Mouse (Mus musculus) brain, embryonic 18.5 days (tissue): ENCODE results near the gene Tomm40l.
"Not testable (repeated sequence)": the region's sequence is repeated elsewhere in the genome, so short reads cannot be mapped to it uniquely, and the experiment has no call there.

Experiments
- DNase-seq: peaks from one replicate; pipeline ENCODE4 v3.0.0-alpha.2; 2012; ENCODE audit warnings: low read depth, low spot score

Tomm40l gene

DNA sequence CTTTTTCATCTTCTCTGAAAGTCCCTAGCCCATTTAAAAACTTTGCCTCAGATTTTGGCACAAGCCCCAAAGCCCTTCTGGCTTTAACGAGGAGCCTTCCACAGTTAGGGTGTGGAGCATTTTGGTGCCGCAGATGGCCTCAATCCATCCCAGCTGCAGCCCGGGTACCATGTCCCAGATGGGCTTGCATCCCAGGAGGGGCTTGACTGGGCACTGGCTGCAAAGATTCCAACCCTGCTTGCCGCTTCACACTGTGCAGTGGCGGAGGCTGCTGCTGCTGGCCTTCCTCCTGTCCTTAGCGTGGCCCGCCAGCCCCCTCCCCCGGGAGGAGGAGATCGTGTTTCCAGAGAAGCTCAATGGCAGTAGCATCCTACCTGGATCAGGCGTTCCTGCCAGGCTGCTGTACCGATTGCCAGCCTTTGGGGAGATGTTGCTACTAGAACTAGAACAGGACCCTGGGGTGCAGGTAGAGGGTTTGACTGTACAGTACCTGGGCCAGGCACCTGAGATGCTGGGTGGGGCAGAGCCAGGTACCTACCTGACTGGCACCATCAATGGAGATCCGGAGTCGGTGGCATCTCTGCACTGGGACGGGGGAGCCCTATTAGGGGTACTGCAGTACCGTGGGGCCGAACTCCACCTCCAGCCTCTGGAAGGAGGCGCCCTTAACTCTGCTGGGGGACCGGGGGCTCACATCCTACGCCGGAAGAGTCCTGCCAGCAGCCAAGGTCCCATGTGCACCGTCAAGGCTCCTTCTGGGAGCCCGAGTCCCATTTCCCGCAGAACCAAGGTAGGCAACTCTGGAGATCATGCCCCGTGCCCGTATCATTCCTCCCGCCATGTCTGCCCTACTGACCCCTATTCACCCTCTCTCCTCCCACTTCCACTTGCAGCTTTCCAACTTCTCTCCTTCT, 28.6 kb upstream of the Tomm40l start, which contains the start of gene Ndufs2:
Ndufs2 (minus strand) TSS at position 709 of the 914 bp plus-strand sequence.
- DNase-seq, result no peak

DNA sequence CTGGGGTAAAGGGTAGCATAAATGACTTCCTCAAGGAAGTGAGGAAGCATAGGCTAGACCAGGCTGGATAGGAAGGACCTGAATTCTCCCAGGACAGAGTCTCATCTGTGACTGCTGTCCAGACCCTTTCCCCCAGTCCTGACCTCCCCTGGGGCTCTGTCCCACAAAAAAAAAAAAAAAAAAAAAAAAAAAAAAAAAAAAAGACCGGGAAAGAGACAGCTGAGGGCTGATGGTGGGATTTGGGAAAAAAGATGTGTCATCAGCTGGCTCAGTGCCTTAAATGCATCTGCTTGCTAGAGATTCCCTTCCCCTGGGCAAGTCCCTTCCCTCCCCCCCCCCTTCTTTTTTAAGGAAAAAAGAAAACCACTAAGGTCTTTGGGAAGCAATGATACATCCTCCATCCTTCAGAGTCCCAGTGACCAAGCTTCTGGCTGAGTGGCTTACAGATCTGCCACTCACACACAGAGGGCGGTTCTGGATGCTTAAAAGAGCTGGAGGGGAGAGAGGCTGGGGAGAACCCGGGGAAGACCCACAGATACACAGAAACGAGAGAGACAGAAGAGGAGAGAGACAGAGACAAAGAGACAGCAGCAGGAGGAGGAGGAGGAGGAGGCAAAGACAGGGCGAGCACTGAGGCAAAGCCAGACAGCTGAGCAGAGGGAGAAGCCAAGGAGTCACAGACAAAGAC, 27.7 kb upstream of the Tomm40l start, which contains the start of gene Adamts4:
Adamts4 (plus strand) TSS at position 509 of the 688 bp plus-strand sequence.
- no peak for DNase-seq

DNA sequence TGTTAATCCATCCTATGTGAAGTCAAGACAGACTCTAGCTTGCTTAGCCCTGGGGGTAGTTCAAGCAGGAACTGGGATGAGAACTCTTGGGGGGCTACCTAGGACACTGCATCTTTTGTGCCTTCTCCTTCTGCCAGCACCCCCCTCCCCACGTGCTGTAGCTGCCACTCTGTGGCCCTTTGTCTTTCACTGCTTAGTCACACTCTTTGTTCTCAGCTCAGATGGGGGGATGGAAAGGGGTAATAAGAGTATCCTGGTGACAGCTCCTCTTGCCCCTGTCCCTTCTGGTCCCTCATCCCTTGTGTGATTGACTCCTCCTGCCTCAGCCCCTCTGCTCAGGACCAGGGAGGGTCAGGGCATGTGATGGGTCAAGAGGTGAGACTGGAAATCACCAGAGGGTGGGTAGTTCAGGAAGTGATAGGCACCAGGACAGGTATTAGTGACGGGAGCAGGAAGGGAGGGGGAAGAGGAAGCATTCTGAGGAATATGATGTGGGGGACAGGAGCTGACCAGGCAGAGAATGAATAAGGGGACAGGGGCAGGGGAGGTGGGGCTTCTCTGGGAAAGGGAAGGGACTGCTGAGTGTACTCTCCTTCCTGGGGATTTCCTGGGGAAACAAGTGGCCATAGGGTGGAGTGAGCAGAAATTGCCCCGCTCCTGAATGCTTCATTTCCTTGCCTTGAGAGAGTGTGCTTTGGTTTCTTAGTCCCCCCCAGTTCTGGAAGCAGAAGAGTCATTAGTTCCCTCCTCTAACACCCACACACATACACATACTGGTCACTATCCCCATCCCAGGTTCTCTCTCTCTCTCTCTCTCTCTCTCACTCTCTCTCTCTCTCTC, 26.3 kb upstream of the Tomm40l start:
- DNase-seq, result no peak

DNA sequence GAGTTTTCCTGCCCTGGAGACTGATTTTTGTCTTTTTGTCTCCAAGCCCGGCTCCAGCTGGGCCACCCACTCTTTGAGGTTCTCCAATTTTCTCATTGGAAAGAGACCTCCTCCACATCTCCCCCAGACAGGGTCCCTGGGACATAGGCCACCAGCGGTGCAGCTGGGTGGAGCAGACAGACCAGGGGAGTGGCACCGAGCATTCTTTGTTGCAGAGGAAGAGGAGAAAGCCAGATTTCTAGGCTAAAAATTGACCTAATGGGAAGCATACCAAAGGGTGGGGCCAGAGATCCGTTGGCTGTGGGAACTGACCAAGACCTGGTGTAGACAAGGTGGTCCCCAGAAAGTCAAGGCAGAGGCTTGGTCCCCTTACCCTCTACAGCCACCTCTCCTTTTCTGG, 25.6 kb upstream of the Tomm40l start:
- DNase-seq, result no peak

DNA sequence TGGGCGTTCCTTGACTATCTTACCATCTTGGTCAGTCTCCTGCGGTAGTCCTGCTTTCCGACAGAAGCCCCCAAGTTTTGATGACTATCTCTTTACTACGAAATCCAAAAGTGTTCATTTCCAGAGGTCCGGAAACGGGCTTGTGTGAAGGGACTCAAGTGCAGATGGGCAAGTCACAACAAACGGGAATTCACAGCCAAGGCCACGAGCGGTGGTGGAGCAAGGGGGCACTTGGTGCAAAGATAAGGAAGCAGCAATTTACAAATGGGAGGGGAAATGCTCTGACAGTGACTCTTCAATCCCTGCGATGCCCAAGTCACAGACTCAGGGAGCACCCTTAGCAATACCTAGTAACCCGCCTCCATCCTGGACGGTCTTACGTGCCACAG, 25.1 kb upstream of the Tomm40l start:
- DNase-seq, result no peak

DNA sequence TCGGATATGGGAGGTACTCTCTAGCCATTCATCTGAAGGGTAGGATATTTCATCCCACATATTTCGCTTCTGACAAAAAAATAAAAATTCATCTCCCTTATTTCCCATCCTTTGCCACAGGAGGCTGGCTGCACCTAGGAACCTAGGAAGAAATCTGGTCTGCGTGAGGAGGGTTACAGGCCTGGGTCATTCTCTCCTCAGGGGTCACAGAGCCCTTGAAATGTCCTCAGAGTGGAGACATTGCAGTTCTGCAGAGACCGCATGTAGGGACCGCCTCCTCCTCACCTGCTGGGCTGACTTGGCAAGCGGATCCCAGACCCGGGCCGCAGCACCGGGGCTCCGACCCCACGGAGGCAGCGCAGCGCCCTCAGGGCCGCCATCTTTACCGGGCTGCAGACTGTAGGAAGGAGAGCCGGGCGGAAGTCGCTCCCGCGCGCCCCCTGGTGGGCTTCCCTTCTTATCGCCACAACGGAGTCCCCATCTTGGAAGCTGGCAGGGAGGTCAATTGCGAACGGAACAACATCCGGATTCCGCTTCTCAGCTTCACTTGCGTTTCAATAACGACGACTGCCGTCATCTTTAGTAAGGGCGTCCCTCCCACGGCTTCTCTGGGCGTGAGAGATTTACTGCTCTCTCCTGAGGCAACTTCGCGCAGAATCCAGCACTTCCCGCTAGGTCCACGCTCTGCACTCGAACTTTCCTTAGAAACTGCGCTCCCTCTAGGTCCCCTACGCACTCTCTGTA, 24.6 kb upstream of the Tomm40l start:
- peak; percentile 97 for DNase-seq

DNA sequence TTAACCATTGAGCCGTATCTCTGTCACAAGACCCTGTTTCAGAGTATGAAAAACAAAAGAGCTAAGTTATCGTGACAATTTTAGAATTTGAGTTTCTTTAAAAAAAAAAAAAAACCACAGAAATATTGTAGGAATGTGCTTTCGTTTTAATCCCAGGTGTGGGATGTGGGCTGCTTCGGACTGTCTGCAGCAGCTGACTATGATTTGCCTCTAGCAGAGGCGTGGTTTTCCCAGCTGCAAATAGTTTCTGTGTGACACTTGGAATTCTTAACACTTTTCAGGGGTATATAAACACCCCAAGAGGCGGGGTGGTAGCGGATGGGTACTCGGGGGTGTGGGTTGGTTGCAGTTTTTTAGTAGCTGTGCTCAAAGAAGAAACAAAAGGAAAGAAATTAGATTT, 23.0 kb upstream of the Tomm40l start:
- DNase-seq, result no peak

DNA sequence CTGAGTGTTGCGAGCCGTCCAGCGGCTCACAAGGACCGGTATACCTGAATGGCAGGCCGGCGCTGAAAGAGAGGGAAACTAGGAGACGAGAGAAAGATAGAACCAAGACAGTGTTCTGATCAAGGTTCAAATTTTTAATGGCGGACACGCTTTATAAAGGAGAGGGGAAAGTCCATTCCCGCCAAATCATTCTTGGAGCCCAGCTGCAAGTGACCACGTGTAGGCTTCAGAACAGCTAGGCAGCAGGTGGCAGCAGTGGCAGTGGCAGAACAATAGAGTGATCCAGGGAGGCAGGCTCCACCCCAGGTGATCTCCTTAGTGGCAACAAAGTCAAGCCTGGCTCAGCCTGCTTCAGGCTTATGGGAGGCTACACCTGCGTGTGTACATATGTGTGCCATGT, 19.6 kb upstream of the Tomm40l start:
- DNase-seq, result not testable (repeated sequence)

DNA sequence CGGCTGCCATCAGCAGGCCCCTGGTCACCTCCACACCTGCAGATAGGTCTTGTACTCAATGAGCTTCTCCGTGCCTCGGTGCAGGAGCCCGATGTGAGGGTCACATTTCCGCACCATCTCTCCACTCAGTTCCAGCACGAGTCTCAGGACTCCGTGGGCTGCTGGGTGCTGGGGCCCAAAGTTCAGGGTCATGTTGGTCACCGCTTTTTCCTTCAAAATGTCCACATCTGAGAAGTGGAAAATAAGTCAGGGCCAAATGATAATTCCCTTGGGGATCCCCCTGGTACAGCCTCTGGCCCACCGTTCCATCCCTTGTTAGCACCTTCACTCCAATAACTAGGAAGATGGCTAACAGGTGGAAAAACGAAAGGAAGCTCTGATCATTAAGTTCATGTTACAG, 18.6 kb upstream of the Tomm40l start:
- DNase-seq, result no peak

DNA sequence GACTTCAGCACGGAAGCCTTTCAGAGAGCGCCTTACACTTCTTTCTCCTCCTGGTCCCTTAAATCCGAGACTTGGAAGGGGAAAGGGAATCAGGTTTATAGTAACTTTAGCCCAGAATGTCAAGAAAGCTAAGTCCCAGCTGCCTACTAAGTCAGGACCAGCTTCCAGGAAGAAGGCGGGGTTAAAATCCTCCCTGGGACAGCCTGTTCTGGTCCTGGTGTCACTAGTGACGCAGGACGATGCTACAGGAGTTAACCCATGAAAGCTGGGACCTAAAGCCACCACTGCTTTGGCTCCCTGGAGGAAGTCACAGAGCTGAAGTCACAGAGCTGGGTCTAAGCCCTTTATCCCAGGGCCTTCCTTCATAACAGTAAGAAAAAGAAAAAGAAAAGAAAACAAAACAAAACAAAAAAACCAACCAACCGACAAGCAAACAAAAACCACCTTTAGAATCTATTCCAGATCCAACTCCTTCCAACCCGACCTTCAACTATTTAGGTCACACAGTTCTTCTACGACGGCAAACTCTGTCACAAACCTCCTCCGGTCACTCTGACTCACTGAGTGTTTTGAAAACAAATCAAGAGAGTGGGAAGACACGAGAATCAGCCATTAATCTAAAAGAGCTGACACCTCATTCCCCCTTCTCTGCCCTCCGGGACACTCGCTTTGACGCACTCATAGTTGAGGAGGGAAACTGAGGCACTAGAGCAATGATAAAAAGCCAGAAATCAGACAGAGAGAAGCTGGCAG, 17.9 kb upstream of the Tomm40l start:
- DNase-seq, result no peak

DNA sequence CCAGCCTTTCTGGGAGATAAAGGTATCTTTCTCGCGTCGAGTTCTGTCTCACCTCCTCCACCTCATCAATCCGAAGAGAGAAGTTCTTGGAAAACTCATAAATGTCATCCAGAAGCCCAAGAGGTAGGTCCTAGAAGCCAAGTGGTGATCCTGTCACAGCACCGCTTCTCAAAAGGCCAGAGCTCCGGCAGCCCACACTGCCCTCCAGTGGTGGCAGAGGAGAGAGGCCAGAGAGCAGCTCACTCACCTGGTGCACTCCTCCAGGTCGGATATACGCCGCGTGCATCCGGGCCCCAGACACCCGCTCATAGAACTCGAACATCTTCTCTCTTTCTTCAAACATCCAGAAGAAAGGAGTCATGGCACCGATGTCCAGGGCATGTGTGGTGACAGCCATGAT, 16.1 kb upstream of the Tomm40l start:
- no peak for DNase-seq

DNA sequence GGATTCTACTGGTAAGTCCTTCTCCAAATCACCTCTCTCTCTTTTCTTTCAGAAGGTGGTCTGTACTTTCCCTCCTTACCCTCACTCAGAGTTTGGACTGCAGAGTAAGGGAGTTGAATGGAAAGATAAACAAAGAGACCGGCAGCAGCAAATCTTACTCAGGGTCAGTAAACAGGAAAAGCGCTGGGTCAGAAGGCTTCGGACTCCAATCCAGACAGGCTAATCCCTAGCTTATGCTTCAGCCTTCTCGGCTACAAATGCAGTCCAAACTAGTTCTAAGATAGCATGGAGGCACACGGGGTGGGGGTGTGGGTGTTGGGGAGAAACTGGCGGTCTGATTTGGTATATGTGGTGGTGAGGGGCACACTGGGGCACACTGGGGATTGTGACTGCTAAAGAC, 15.1 kb upstream of the Tomm40l start:
- no peak for DNase-seq

DNA sequence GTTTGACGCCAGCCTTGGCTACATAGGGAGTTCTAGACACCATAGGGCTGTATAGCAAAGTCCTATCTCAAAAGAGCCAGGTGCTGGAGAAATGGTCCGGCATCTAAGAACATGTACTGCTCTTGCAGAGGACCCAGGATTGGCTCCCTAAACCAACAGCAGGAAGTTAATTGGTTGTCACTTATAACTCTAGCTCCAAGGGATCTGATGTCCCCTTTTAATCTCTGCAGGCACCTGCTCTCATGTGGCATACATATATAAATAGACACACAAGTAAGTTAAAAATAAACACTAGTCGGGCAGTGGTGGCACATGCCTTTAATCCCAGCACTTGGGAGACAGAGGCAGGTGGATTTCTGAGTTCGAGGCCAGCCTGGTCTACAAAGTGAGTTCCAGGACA, 13.5 kb upstream of the Tomm40l start:
- DNase-seq, result no peak

DNA sequence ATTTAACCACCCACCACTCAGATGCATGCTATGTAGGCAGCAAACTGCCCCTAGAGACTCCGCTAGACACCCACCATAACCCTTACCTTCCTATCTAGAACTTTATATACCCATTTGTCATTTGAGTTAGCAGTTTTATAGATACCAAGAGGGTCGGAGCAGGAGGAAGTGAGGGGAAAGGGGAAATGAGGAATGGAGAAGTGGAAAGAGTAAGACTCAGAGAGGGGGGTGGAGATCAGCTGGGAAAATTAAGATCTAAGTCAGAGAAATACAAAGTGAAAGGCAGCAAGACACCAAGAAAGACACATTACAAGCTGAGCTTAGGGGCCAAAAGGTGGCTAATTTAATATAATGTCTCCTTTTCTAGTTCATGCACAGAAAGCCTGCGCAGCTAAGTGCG, 12.2 kb upstream of the Tomm40l start:
- no peak for DNase-seq

DNA sequence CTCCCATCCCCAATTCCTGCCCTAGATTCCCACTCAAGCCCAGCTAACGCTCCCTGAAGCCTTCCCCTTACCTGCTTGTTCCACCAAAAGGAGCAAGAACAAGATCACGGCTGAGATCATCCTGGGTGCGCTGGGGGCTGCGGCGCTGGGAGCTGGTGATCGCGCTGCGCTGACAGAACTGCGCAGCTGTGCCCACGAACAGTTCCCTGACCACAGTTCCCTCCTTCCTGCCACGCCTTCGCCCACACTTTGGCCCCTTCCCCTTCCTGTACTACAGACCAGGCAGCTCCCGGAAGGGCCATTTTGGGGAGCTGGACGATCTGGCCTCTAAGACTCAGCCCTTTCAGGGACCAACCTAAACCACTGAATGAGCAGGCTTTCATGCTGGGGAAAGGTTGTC, 11.8 kb upstream of the Tomm40l start, which contains the start of gene Fcer1g:
Fcer1g (minus strand) TSS at position 240 of the 400 bp plus-strand sequence.
- no peak for DNase-seq

DNA sequence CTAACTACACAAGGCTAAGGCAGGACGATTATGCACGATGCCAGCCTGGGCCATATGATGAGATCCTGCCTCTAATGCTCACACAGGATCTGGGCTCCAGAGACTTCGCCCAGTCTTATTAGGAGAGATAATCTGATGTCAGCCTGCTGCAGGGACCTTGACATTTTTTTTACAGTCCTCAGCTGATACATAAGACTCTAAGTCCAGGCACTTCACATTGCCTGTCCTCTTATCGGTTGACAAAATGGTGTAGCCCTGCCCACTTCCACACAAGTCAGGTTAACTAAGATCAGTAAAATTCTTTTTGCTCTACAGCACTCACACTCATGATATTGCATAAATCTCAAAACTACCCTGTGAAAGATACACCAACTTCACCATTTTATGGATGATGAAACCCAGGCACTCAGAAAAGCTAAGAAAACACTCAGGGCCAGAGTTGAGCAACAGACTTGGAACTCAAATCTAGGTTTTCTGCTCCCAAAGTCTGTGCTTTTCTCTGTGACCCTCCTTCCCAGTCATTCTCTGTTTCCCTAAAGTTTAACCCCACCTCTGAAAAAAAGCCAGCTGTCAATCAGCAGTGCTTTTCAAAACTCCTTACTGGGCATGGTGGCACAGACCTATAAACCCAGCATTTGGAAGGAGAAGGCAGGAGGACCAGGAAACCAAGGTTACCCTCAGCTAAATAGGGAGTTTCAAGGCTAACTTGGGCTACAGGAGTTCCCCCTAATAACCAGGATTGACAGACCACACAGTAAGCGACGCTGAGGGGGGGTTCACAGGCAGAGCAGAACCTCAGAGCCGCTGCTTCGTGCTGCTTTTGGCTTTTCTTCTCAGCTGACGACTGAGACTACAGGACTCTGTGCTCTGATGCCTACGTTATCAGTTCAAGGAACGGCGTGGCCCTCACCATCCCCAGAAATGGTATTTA, 10.8 kb upstream of the Tomm40l start:
- DNase-seq, result no peak

DNA sequence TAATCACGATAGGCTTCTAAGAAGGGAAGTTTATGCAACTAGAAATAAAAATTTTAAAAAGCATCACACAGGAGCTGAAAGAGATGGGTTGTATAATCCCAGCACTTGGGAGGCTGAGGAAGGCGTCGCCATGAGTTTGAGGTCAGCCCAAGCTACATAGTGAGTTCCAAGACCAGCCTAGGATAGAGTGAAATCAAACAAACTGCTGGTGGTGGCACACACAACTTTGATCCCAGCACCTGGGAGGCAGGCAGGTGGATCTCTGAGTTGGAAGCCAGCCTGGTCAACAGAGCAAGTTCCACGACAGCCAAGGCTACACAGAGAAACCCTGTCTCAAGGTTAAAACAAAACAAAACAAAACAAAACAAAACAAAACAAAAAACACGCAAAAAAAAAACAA, 10.0 kb upstream of the Tomm40l start:
- DNase-seq, result no peak

DNA sequence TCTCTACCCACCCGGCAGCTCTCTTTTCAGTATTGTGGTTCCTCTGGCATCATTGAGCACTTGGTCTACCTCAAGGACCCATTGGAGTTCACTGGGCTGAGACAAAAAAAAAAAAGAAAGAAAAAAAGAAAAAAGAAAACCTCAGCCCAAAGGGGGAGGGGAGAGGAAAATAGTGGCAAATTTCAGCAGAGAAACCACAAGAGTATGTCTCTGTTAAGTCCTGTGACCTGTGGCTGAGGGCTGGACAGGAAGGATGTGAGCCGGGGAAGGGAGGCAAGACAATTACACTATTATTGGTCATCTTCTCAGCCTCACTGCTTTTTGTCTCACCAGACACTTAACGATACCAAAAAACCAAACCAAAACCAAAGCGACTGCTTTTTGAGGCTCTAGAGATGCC, 9.5 kb upstream of the Tomm40l start:
- no peak for DNase-seq

DNA sequence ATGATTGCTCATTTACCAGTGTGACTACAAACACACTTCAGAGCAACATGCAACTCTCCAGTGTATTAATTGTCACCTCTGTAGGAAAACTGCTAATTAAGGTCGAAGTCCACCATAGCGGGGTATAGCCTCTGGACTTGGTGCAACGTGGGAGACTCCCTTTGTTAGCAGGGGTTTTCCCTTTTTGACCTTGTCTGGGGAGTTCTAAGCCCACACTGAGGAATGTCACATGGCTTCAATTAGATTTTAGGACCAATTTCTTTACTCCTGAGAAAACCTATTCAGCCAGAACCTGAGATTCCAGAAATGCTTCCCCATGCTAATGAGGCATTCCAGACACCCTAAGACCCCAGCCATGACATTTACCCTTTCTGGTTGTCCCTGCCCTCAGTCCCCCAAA, 7.9 kb upstream of the Tomm40l start:
- no peak for DNase-seq
